ENCODE assay signal across 20 mouse cellular contexts in the genomic region with DNA sequence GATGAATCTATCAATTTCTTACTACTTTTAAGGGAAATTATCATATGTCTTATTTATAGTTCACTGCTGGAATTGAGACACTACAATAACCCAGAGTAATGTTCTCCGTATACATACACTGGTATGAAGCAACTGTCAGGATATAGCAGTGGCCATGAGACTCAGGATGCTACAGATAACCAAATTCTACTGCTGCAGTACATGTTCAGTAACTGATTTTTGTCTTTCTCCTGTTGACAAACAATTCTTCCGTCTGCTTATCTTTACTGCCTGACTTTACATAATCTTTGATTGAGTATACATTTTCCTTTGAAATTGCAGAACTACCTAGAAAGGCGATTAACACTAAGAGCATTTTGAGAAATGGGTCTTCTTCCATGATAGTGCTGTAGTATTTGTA.
"Had no signal": no experiment of that assay in that cellular context is flagged by ENCODE, and none has a peak within 500 bp of the region (broad histone marks: within the 10 kb centered on the region; RNA-seq: fewer than 3 reads in every experiment).

No protein-coding gene starts in this region.

- H3K27me3 ChIP-seq: liver, embryonic 15.5 days; lung, embryonic 15.5 days; midbrain, embryonic 12.5 days; neural tube, embryonic 13.5 days; neural tube, embryonic 15.5 days; stomach, embryonic 15.5 days had no signal

- H3K9me3 ChIP-seq: liver, embryonic 15.5 days; lung, embryonic 15.5 days; midbrain, embryonic 10.5 days; midbrain, embryonic 12.5 days; neural tube, embryonic 13.5 days; neural tube, embryonic 15.5 days; stomach, embryonic 15.5 days had no signal

- ATAC-seq: lung, postnatal 0 days; midbrain, embryonic 16.5 days had no signal

- DNase-seq: lung, adult 2 months; lung, postnatal 14 days; lung, postnatal 36 days; midbrain, embryonic 14.5 days; right cerebral cortex, postnatal 14 days; thymus, adult 2 months; thymus, postnatal 25 days; thymus, postnatal 4 days had no signal

- H3K9ac ChIP-seq: liver, embryonic 15.5 days; lung, embryonic 15.5 days; midbrain, embryonic 12.5 days; neural tube, embryonic 13.5 days; neural tube, embryonic 15.5 days; stomach, embryonic 15.5 days had no signal

- H3K27ac ChIP-seq: liver, embryonic 15.5 days; lung, embryonic 15.5 days; macrophage; midbrain, embryonic 10.5 days; midbrain, embryonic 12.5 days; neural tube, embryonic 13.5 days; neural tube, embryonic 15.5 days; stomach, embryonic 15.5 days; stomach, postnatal 0 days had no signal

- H3K4me2 ChIP-seq: liver, embryonic 15.5 days; lung, embryonic 15.5 days; midbrain, embryonic 12.5 days; neural tube, embryonic 13.5 days; neural tube, embryonic 15.5 days; stomach, embryonic 15.5 days had no signal

- H3K4me3 ChIP-seq: liver, embryonic 15.5 days; lung, embryonic 15.5 days; midbrain, embryonic 10.5 days; midbrain, embryonic 12.5 days; myocyte; neural tube, embryonic 13.5 days; neural tube, embryonic 15.5 days; stomach, embryonic 15.5 days had no signal

- H3K4me1 ChIP-seq: lung, embryonic 15.5 days; midbrain, embryonic 10.5 days; midbrain, embryonic 12.5 days; neural tube, embryonic 13.5 days; neural tube, embryonic 15.5 days; stomach, embryonic 15.5 days had no signal

- H3K36me3 ChIP-seq: liver, embryonic 15.5 days; lung, embryonic 15.5 days; midbrain, embryonic 10.5 days; midbrain, embryonic 12.5 days; neural tube, embryonic 13.5 days; neural tube, embryonic 15.5 days; stomach, embryonic 15.5 days had no signal
